ENCODE assay signal across 17 mouse cellular contexts in the genomic region with DNA sequence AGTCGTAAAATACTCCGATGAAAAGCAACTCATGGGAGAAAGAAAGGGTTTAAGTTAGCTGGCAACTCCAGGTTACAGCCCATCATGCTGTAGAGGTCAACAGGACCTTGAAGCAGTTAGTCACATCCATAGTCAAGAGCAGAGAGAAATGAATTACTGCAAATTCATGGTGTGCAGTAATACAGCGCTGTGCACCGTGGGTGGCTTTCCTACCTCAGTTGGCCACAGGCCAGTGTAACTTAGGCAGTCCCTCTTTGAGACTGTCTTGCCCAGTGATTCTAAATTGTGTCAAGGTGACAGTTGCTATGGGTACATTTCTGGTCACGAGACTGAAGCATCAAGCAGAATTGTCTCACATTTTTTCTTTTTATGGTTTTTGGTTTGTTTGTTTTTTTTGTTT.
DNase-seq lines count a peak whose midpoint lies in the region.
"Had no signal": no experiment of that assay in that cellular context is flagged by ENCODE, and none has a peak within 500 bp of the region (broad histone marks: within the 10 kb centered on the region; RNA-seq: fewer than 3 reads in every experiment).

No protein-coding gene starts in this region.

- peak; percentile 28 to 79 for DNase-seq in adrenal gland, adult (ENCODE audit: inconsistent age in 2 of 2, low spot score in 1 of 2)
- DNase-seq in adrenal gland, postnatal 4 days (ENCODE audit: low spot score in 2 of 2) = no peak
- peak; percentile 45 for DNase-seq in adrenal gland, postnatal 10 days
- peak; percentile 60 to 71 for DNase-seq in adrenal gland, postnatal 36 days
- DNase-seq in layer of hippocampus, adult 9-11 months = no peak
- DNase-seq in urinary bladder, postnatal 14 days (ENCODE audit: low spot score) = no peak
- DNase-seq: cerebellum, adult 11 months; cerebellum, adult 2 months; cerebellum, adult 9-11 months; cerebellum, postnatal 25 days; forebrain, postnatal 0 days; gastrocnemius, adult 2 months; gastrocnemius, postnatal 14 days; heart, adult 11 months; heart, postnatal 10 days; heart, postnatal 36 days; kidney, adult 11 months had no signal

Comparison
In these comparisons a context has a peak if more than half of its experiments do, and no peak if none do; other contexts are left out.
1. DNase-seq: peak in adrenal gland, adult (2 of 2), adrenal gland, postnatal 10 days (single experiment) and adrenal gland, postnatal 36 days (2 of 2); none in adrenal gland, postnatal 4 days (0 of 2), layer of hippocampus, adult 9-11 months (single experiment) and urinary bladder, postnatal 14 days (single experiment).